Mouse (Mus musculus) regulatory T cell (primary cell): ENCODE data around the gene Tmem50a.

Experiments used
- in situ Hi-C: fragments of 300-600 bp; cut with MboI, MseI; formaldehyde crosslinking; loops from one replicate; pipeline ENCODE4 v1.15.1; 2025; ENCODE audit warnings: high pct_unique_total_duplicates

Tmem50a gene

DNA sequence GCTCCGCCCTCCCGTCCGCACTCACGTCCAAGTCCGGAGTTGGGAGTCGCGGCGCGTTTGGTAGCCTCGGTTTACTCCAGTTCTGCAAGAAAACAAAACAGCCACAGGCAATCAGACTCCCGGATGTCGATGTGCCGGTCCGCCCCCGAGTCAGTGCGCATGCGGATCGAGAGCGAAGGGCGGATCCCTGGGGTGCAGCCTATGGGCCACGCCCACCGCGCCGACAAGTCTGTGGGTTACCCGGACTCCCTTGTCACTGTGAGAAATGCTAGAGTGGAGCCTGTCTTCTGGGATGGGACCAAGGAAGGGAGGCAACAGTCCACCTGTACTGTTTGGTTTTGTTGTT is at the start of gene Tmem50a:
Gene Tmem50a (minus strand): TSS at position 161 of the 346 bp plus-strand sequence.
- in situ Hi-C loops, result no loop called here

DNA sequence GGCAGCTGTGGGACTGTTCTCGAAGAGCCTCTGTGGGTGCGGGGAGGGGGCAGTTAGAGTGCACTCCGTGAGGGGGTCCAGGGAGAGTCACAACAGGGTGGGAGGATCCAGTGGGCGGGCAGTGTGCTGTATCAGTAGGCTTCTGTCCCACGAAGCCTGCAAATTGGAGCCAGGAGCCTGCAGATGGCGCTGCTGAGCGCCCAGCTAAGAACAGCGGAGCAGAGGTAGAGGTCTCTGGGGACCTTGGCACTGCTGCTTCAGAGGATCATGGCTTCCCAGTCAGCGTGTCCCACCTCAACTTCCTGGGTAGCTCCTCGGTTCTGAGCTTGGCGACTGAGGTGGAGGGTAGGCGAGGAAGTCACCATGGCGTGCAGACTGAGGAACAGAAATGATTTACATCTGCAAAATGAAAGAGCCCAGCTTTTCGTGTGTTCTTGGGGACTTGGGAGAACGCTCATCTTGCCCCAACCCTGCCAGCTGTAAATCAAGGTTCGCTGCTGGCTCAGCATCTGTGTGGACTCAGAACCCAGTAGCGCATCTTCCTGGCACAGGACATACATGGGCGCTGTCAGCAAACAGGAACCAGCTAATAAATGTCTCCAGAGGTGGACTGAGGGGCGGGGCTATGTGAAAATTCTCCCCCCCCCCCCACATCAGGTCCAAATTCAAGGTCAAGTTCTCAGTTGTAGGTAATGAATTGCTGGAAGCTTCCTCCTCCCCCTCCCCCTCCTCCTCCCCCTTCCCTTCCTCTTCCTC is 48.4 kb upstream of the Tmem50a start:
- in situ Hi-C loops, result no loop called here

DNA sequence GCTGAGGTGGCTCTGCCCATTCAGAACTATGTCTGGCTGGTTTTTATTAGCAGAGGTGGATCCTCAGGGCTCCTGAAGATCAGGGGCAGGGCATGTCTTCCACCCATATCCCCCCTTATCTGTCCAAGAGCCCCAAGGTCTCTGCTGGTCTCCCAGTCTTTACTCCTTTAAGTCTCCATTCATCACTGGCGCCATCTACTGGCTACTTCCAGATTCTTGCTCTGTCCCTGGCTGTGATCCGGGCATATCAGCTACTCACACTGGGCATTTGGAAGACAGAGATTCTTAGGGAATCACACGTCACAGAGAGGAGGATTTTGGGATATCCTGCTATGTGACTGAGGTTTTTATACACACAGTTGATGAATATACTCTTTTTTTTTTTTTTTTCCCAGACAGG is 41.5 kb upstream of the Tmem50a start:
- in situ Hi-C loops, result loop anchor here (5.0 kb wide), 1 partner anchor 256 kb away; no protein-coding TSS in a partner anchor

DNA sequence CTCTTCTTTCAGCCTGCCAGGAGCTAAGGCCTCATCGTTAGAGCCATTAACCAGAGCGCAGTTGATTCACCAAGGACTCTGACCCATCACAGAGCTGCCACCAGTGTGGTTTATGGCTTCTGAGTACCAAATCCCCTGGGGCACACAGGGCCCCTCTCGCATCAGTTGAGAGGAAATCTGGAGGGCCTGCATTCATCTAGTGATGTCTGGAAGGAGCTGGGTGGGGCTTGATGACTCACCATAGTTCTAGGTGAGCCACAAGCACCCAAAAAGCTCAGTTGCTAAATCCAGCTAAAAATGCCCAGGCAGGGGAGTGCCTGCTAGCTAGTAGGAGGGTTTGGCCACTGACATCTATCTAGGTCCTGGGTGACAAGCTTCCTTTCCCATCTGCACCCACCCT is 41.0 kb upstream of the Tmem50a start:
- in situ Hi-C loops, result loop anchor here (5.0 kb wide), 1 partner anchor 256 kb away; no protein-coding TSS in a partner anchor

DNA sequence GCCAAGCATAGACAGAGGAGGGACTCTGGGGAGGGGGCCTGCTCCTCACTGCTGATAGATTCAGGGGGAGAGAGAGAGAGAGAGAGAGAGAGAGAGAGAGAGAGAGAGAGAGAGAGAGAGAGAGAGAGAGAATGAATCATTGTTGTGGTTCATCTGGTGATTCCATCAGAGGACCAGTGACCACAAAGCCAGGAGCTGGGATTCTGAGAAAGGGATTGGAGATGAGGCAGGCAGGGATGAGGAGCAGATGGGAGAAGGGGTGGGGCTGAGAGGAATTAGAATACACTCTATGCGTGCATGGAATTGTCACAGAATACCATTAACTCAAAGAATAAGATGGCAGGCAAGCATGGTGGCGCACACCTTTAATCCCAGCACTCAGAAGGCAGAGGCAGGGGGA is 40.4 kb upstream of the Tmem50a start:
- in situ Hi-C loops, result loop anchor here (5.0 kb wide), 1 partner anchor 257 kb away; no protein-coding TSS in a partner anchor

DNA sequence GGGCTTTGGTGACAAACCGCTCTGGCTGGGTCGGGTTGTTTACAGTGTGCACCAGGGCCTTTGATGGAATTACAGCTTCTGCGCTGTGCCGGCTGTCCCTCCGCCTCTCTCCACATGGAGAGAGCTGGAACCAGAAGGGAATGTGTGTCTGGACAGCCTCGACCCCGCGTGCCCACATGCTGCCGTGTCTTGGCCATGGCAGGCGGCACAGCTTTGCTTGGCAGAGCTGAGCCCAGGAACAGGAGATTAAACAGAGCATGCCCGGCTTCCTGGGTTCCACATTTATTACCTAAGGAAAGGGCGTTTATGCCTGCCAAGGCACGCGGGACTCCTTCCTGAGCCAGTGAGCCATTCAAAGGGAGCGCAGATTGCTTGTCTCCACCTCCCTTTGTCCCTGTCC is 39.6 kb upstream of the Tmem50a start:
- in situ Hi-C loops, result no loop called here

DNA sequence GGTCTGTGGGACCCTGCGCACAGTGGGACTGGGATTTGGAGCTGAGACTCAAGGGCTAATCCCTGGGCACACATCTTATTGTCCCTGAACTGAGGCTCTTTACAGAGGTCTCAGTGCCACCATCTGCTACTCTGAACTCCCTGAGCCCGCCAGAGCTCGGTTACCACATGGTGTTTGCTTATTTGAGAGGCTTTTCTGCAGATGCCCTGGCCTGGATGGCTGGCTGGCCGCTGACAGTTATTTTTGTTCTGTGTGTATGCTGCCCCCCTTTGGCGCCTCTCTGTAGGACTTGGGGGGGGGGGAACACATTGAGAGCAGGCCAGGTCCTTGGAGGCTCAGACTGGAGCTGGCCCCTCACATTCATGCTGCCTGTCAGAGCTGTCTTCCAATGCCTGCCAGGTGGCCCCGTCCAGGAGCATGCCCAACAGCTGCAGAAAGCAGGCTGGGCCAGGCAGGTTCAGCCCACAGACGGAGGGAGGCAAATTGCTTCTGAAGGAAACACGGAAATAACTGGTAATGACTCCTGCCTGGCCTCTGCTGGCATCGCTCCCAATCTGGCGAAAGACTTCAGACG is 35.8 kb upstream of the Tmem50a start:
- in situ Hi-C loops, result no loop called here

DNA sequence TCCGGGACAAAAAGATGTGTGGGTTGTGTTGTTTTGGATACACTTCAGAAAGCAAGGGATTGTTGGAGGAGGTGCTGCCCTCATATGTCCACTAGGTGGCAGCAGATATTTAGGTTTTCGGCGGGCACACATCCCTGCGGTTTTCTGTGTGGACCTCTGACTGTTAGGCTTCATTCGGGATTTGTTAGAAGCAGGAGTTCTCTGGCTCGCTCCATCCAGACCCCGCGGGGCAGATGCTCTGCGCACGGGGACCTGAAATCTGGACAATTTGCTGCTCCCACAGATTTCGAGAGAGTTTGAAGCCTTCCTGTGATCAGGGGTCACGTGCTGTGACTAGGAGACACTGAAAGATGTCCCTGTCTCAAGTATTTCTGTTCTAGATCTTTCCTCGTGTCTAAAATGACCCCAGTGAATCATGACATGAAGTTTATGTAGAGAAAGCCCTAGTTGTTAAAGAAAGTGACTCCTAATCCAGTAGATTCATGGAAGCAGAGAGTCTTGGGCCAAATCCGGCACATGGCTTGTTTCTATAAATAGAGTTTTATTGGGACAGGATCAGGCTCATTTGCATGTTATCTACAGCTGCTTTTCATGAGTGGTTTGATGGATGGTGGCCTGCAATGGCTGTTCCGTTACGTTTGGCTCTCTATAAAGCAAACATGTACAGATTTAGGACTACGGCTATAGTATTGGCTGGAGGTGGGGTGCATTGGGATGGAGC is 31.4 kb upstream of the Tmem50a start:
- in situ Hi-C loops, result loop anchor here (10.0 kb wide), 1 partner anchor 359 kb away; no protein-coding TSS in a partner anchor

DNA sequence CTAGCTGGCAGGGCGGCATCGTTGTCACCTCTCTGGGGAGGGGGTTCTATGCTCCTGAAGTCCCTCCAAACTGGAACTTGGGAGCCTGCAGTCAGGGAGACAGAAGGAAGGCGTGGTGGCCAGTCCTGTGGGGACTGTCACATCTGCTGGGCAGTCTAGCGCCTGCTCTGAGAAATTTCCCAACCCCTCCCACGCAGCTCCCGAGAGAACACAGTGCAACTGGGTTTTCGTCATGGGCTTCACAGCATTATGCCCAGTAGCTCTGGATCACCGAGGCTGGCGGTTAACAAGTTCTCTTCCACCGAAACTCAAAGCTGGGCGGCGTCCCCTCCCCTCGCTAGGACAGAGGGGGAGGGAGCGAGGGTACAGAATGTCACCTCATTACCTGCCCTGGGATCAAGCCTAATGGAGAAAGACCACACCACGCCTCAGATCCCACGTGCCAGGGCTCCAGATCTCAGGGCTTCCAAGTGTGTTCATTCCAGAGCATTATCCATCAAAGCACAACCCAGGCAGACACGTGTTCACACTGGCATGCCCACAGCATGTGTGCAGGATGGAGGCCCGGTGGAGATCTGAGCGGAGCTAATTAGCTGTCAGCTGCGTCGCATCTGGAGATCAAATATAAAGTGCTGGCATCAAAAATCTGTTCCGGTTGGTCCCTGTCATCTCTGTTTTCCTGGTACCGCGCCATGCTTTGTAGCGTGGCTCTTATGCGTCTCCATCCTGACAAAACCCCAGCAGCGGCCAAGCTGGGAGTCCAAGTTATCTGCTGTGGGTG is 29.1 kb upstream of the Tmem50a start:
- in situ Hi-C loops, result loop anchor here (10.0 kb wide), 1 partner anchor 361 kb away; no protein-coding TSS in a partner anchor

DNA sequence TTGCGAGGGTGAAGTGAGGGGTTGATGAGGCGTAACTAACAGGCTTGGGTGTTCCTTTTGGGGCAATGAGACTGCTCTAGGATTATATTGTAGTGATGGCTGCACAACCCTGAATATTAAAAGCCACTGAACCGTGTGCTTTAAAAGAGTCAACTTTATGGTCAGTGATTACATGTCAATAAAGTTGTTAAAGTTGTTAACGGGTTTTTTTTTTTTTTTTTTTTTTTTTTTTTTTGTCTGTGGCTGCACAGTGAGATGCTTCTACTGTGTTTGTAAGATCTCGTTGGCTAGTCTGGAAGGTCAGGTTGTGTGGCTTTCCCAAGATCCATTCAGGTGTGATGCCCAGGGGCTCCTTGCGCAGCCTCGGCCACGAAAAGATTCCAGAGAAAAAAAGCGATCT is 25.1 kb upstream of the Tmem50a start:
- in situ Hi-C loops, result loop anchor here (5.0 to 10.0 kb wide), 2 partner anchors 267 to 365 kb away; no protein-coding TSS in a partner anchor

DNA sequence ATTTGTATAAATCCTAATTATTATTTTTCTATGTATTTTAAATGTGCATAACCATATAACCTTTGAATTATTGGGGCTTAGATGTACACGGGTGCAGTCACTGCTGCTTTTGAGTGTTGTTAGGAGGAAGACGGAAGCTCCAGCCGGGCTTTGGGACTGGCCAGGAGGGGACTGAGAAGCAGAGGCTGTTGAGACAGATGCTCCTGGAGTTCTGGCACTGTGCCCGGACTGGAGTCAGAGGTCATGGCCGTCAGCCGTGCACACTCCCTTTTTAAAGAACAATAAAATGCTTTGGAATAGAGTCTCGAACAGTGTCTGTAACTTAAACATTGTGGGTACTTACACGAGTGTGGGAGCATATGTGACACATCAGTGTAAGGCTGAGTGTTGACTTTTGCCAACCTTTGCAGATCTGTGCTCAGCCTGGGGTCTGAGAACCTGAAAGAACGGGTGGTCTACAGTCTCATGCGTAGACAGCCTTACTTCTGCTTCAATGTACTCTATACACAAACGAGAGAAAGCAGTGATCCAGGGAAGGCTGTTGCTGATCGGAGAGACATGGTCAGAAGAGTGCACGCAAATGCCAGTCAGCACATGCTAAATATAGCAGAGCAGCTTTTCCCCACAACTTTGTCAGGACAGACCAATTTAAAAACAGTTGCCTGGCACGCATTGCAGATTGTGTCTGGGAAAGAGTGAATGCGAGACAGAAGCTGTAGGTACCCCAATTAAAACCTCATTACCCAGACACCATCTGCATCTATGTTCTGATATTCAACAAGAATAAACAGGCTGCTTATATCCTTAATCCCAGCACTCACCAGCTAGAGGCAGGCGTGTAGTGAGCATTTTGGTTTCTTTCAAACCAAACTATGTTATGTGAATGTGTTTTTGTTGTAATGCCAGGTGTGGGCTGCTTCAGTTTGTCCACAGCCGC is 22.7 kb upstream of the Tmem50a start:
- in situ Hi-C loops, result loop anchor here (5.0 kb wide), 1 partner anchor 270 kb away; no protein-coding TSS in a partner anchor

DNA sequence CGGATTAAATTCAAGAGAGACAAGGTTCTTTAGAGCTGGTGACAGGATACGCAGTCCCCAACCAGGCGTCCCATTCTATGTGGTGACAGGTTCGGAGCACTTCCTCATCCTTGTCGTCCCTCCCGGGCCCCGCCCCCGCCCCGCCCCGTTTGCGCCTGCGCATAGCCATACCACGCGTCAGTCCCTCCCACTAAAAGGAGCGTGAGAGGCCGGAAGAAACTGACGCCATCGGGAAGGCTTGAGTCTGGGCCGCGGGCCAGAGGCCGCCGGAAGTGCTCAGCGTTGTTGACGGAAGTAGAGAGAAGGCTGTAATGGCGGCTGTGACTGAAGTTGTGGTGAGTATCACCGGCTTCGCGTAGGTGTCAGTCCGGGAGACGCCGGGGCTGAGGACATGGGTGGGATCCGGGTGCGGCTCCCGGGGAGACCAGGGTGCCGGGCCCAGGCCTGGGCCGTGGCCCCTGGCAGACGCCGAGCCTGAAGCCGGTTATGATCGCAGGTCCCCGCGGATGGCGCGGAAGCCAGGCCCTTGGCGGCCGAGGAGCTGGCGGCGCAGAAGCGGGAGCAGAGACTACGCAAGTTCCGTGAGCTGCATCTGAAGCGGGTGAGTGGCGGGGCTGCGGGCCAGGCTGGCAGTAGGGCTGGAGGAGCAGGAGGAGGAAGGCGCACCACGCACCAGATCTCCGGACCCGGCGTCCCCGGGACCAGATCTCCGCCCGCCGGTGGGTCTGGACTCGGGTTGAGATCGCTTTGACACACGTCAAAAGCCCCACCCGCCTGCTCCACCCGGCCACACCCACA is 16.1 kb upstream of the Tmem50a start, which contains the start of gene Syf2:
Gene Syf2 (plus strand): TSS at position 215 of the 798 bp plus-strand sequence.
- in situ Hi-C loops, result no loop called here

DNA sequence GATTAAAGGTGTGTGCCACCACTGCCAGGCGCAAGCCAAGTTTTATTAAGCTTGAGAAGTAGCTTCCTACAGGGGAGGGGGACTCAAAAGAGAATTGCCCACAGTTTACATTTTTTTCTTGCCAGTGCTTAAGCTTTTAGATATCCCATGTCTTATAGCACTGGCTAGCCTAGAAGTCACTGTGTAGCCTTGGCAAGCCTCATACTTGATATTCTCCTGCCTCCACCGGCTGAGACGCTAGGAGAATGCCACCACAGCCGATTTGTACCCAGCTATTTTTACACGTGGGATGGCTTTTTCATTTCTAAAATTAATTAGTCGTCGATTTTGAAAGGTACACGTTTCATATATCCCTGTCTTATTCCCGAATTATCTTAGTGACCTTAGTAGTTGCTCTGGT is 15.4 kb upstream of the Tmem50a start:
- in situ Hi-C loops, result no loop called here

DNA sequence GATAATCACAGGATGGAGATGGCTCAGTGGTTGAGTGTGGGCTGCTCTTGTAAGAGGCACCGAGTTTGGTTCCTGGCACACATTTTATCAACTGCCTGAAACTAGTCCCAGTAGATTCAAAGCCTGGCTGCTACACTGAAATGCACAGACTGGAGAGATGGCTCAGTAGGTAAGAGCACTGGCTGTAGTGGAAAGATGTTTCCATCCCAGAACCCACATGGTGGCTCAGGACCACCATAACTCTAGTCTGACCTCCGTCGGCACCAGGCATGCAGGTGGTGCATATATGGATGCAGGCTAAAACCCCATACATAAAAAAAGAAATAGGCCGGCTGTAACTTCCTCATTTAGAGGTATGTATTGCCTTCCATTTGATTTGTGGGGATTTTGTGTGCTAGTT is 14.7 kb upstream of the Tmem50a start:
- in situ Hi-C loops, result no loop called here

DNA sequence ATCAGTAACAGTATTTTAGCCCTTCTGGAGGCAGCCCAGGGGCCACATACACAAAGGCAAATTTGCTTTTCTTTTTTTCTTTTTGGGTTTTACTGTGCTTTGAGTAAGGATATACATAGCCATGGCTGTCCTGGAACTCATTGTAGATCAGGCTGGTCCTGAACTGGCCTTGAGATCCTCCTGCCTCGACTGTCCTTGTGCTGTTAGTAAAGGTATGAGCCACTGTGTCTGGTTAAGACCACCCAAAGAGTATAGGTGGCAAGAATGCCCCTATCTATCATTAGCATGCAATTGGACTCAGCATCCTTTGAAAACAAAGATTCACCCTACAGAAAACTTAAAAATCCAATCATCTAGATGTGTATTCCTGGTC is 13.6 kb upstream of the Tmem50a start:
- in situ Hi-C loops, result no loop called here

DNA sequence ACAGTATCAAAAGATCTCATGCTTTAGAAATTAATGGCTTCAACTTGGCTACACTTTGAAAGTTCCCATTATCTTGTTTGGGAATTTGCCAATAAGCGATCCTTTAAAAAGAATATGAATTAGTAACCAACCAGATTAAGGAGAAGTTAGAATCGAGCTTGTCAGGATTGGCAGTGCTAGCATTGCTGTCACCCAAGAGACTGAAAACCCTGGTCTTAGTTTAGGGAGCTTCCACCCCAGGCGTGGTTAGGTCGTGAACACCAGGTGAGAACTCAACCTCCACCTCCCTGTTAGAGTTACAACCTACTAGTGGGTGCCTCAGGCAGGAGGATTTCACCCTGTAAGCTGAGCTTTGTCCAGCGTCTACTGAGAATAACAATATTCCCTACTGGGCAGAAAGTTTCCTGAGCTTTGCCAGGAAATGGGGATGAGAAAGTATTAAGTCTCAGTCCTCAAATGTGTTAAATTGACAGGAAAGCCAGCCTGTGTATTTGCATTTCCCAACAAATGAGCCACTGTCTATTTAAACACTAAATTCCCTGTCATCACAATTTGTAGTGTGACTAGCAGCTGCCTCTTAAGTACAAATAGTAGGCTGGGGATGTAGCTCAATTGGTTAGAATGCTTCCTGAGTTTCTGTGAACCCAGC is 13.1 kb upstream of the Tmem50a start:
- in situ Hi-C loops, result no loop called here

DNA sequence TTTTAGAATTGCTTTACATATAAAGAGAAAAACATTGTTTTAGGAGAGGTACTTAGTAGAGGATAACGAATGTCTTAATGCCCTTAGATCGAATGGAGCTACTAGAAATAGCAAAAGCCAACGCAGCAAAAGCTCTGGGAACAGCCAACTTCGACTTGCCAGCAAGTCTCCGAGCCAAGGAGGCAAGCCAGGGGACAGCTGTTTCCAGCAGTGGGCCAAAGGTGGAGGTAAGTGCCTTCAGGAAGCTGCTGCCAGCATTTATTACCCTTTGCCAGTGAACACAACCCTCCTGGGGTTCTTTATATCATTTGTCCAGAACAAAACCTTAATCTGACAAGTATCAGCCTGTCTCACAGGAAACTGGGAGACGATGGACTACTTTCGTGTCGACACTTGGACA is 10.4 kb upstream of the Tmem50a start:
- in situ Hi-C loops, result no loop called here

DNA sequence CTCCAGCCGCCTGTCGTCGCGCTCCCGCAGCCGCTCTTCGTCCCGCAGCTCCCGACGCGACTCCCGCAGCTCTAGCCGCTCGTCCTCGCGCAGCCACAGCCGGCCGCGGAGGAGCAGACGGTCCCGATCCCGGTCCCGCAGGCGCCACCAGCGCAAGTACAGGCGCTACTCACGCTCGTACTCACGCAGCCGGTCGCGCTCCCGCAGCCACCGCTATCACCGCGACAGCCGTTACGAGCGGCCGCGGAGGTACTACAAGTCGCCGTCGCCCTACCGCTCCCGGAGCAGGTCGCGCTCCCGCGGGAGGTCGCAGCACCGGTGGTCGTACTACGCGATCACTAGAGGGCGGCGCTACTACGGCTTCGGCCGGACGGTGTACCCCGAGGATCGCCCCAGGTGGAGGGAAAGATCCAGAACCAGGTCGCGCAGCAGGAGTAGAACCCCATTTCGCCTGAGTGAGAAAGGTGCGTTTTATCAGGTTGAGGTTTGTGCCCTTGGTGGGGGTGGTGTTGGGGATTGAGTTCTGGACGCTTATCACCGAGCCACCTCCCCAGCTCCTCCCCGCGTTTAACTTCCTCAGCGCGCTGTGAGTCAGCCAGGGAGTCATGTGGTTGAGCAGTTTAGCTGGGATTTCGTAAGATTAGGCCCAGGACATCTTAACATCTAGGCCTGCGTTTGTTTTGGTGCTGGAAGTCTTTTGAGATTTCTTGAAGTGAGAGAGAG is 9.4 kb upstream of the Tmem50a start:
- in situ Hi-C loops, result no loop called here
